9 mouse cellular contexts compared by ENCODE assay signal in the genomic region with DNA sequence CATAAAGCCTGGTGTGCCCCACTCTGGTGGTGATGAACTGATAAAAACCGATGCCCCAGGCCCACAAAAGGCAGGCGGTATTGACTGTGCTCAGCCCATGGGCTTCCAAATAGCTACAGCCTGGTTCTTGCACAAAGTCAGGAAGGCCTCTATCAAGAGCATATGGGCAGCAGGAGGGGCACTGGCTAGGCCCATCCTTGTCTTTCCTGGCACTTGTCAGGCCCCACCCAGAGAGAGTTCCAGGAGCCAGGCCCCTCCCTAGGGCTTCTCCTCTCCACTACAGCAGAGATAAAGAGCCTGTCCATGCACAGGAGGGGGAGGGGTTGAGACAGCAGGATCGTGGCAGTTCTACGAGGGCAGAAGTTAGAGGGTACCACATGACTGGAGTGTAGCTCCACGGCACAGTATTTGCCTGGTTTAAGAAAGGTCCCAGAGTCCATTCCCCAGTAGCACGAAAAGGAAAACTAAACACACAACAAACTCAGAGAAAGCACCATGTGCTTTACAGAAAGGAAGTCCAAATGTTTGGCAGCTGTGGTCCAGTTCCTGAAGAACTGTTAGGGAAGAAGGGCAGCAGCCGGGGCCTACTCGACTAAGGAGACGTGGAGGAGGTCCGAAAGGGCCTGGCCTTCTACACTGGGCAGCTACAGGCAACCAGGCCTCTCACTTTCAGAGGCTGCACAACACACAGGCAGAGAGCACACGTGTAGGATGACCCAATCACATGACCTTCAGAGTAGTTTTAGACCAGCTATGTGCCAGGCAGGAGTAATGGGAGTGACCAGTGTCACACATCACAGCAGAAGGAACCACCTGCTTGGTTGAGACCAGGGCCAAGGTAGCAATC. TPM values are rescaled to one million over a fixed set of nuclear protein-coding genes. Genes with fewer than 3 reads are reported as not detected.
DNase-seq lines count a peak whose midpoint lies in the region; ATAC-seq and TF ChIP-seq lines count a peak whose summit lies in the region.
"Had no signal": no experiment of that assay in that cellular context is flagged by ENCODE, and none has a peak within 500 bp of the region (broad histone marks: within the 10 kb centered on the region; RNA-seq: fewer than 3 reads in every experiment).

No protein-coding gene starts in this region.

- 36% methylated on average over 11 of the region's 11 CpGs for WGBS in heart, embryonic 15.5 days
- 39% methylated on average over 11 of the region's 11 CpGs for WGBS in liver, postnatal 0 days (ENCODE audit: insufficient replicate concordance)

- peak; percentile 81 for TF ChIP-seq EP300 in liver, postnatal 0 days (IDR thresholded peaks at IDR 0.05; ENCODE audit: low read depth)

- H3ac ChIP-seq in C2C12 (ENCODE audit: control insufficient read depth, insufficient read length, low read depth), result no peak overlapping the region

- H3K4me1 ChIP-seq in heart, embryonic 15.5 days (replicated peaks), result peaks cover 76% of the 10 kb centered on the region
- H3K4me1 ChIP-seq in liver, postnatal 0 days (ENCODE audit: insufficient read depth), result peaks cover 59% of the 10 kb centered on the region

- no peaks in the 10 kb centered on the region for H3K79me3 ChIP-seq in C2C12 (ENCODE audit: low read depth)

- H3K27ac ChIP-seq in heart, embryonic 15.5 days, result peak overlapping the region; percentile 99
- H3K27ac ChIP-seq in liver, postnatal 0 days (ENCODE audit: low read depth), result peak overlapping the region; percentile 95
- H3K27ac ChIP-seq: neural tube, embryonic 12.5 days had no signal

- no peaks in the 10 kb centered on the region for H3K79me2 ChIP-seq in C2C12 (ENCODE audit: control insufficient read depth, insufficient read depth)

- H3K27me3 ChIP-seq in C2C12 (ENCODE audit: control insufficient read depth, insufficient read depth, insufficient read length), result no peaks in the 10 kb centered on the region
- no peaks in the 10 kb centered on the region for H3K27me3 ChIP-seq in heart, embryonic 15.5 days
- H3K27me3 ChIP-seq in liver, postnatal 0 days (ENCODE audit: insufficient read depth, low read length), result no peaks in the 10 kb centered on the region
- H3K27me3 ChIP-seq: neural tube, embryonic 12.5 days had no signal

- peaks cover 6% of the 10 kb centered on the region for H3K36me3 ChIP-seq in C2C12 (ENCODE audit: control insufficient read depth, insufficient read depth)
- H3K36me3 ChIP-seq in heart, embryonic 15.5 days, result peaks cover 17% of the 10 kb centered on the region
- peaks cover 22% of the 10 kb centered on the region for H3K36me3 ChIP-seq in liver, postnatal 0 days (replicated peaks; ENCODE audit: insufficient read depth, low read length)

- peak; percentile 17 for DNase-seq in NIH3T3 (ENCODE audit: low read depth)
- peak; percentile 77 for DNase-seq in liver, postnatal 0 days
- no peak for DNase-seq in cerebellum, adult 9-11 months
- no peak for DNase-seq in left cerebral cortex, adult 8-10 months (ENCODE audit: low spot score in 2 of 2)
- DNase-seq in frontal cortex, postnatal 25 days (ENCODE audit: low spot score in 2 of 2), result no peak
- no peak for DNase-seq in left cerebral cortex, adult 11 months (ENCODE audit: low spot score)

- H3K9me3 ChIP-seq in heart, embryonic 15.5 days (replicated peaks), result no peaks in the 10 kb centered on the region
- no peaks in the 10 kb centered on the region for H3K9me3 ChIP-seq in liver, postnatal 0 days (ENCODE audit: low read length)
- H3K9me3 ChIP-seq: neural tube, embryonic 12.5 days had no signal

- no peak overlapping the region for H3K4me3 ChIP-seq in C2C12 (ENCODE audit: insufficient read depth, poor library complexity, severe bottlenecking)
- no peak overlapping the region for H3K4me3 ChIP-seq in heart, embryonic 15.5 days
- H3K4me3 ChIP-seq in liver, postnatal 0 days (ENCODE audit: low read depth, low read length), result peak overlapping the region; percentile 63; the same call in 1 of the 2 replicates
- H3K4me3 ChIP-seq: neural tube, embryonic 12.5 days had no signal

- peak; percentile 80 for ATAC-seq in heart, embryonic 15.5 days (replicated peaks; ENCODE audit: insufficient number of reproducible peaks, insufficient read depth, low FRiP score, low read depth)
- ATAC-seq in liver, postnatal 0 days, result peak; percentile 81

- TF ChIP-seq CTCF in C2C12 (IDR thresholded peaks at IDR 0.05; ENCODE audit: control insufficient read depth, insufficient read depth, insufficient read length), result no peak
- TF ChIP-seq CTCF in liver, postnatal 0 days (IDR thresholded peaks at IDR 0.05; ENCODE audit: low read depth), result peak; percentile 9; the same call in 1 of the 2 replicates

- H3K9ac ChIP-seq in heart, embryonic 15.5 days, result peak overlapping the region; percentile 35
- H3K9ac ChIP-seq in liver, postnatal 0 days (replicated peaks), result peak overlapping the region; percentile 80
- H3K9ac ChIP-seq: neural tube, embryonic 12.5 days had no signal

- peak overlapping the region; percentile 73 for H3K4me2 ChIP-seq in heart, embryonic 15.5 days
- peak overlapping the region; percentile 77 for H3K4me2 ChIP-seq in liver, postnatal 0 days (ENCODE audit: low read depth, low read length)
- H3K4me2 ChIP-seq: neural tube, embryonic 12.5 days had no signal

TF ChIP-seq in C2C12, 6 proteins besides CTCF, POLR2A, EP300 and RAD21:
- TF ChIP-seq MYOG (IDR thresholded peaks at IDR 0.05; ENCODE audit: control insufficient read depth, extremely low read depth, insufficient read length) (no peak), USF1 (IDR thresholded peaks at IDR 0.05; ENCODE audit: low read depth) (peak; percentile 5)

RNA-seq across cellular contexts. Expression of a gene that starts 3.8 kb away (rescaled TPM):
- polyA plus RNA-seq in C2C12 (2012; fragmentation: generic; extraction: Trizol), result 0.53 TPM
- 52.1 and 56.3 TPM in 2 replicates for polyA plus RNA-seq in heart, embryonic 15.5 days (2015; fragmentation: Nextera tagmentation; extraction: Ambion mirVana)
- 16.8 and 21.5 TPM in 2 replicates for polyA plus RNA-seq in liver, postnatal 0 days (2015; fragmentation: Nextera tagmentation; extraction: Ambion mirVana)
- 1 to 10 TPM in 1 of 4 experiments, under 1 TPM in 2, not detected in 1; 0.78 to 1.6 (median 0.95) TPM for total RNA-seq in left cerebral cortex, adult 8-10 months (2022)

RNA-seq across cellular contexts. Expression of a gene that starts 8.2 kb away (rescaled TPM):
- 0.28 TPM for polyA plus RNA-seq in C2C12 (2012; fragmentation: generic; extraction: Trizol)
- 3.3 and 5.0 TPM in 2 replicates for polyA plus RNA-seq in heart, embryonic 15.5 days (2015; fragmentation: Nextera tagmentation; extraction: Ambion mirVana)
- 1.9 TPM in 2 replicates for polyA plus RNA-seq in liver, postnatal 0 days (2015; fragmentation: Nextera tagmentation; extraction: Ambion mirVana)
- total RNA-seq in left cerebral cortex, adult 8-10 months (2022), result not detected

RNA-seq across cellular contexts. Expression of a gene that starts 29.5 kb away (rescaled TPM):
- 77.6 TPM for polyA plus RNA-seq in C2C12 (2012; fragmentation: generic; extraction: Trizol)
- polyA plus RNA-seq in heart, embryonic 15.5 days (2015; fragmentation: Nextera tagmentation; extraction: Ambion mirVana), result 21.4 and 21.9 TPM in 2 replicates
- 12.7 and 15.4 TPM in 2 replicates for polyA plus RNA-seq in liver, postnatal 0 days (2015; fragmentation: Nextera tagmentation; extraction: Ambion mirVana)
- total RNA-seq in left cerebral cortex, adult 8-10 months (2022), result 10 to 100 TPM; 42.0 to 61.0 (median 55.7) TPM

RNA-seq across cellular contexts. Expression of a gene that starts 29.7 kb away (rescaled TPM):
- 7.6 TPM for polyA plus RNA-seq in C2C12 (2012; fragmentation: generic; extraction: Trizol)
- 9.1 and 14.7 TPM in 2 replicates for polyA plus RNA-seq in heart, embryonic 15.5 days (2015; fragmentation: Nextera tagmentation; extraction: Ambion mirVana)
- 4.2 and 6.1 TPM in 2 replicates for polyA plus RNA-seq in liver, postnatal 0 days (2015; fragmentation: Nextera tagmentation; extraction: Ambion mirVana)
- total RNA-seq in left cerebral cortex, adult 8-10 months (2022), result 10 to 100 TPM; 23.5 to 33.0 (median 25.2) TPM

RNA-seq across cellular contexts. Expression of a gene that starts 45.4 kb away (rescaled TPM):
- polyA plus RNA-seq in C2C12 (2012; fragmentation: generic; extraction: Trizol), result not detected
- polyA plus RNA-seq in heart, embryonic 15.5 days (2015; fragmentation: Nextera tagmentation; extraction: Ambion mirVana), result 0.16 TPM in 2 replicates
- polyA plus RNA-seq in liver, postnatal 0 days (2015; fragmentation: Nextera tagmentation; extraction: Ambion mirVana), result 2.4 and 2.7 TPM in 2 replicates
- under 1 TPM; 0.07 to 0.89 (median 0.57) TPM for total RNA-seq in left cerebral cortex, adult 8-10 months (2022)

Comparison
In these comparisons a context has a peak if more than half of its experiments do, and no peak if none do; other contexts are left out.
1. DNase-seq: peak in NIH3T3 (single experiment) and liver, postnatal 0 days (single experiment); none in cerebellum, adult 9-11 months (single experiment), left cerebral cortex, adult 8-10 months (0 of 2), frontal cortex, postnatal 25 days (0 of 2) and left cerebral cortex, adult 11 months (single experiment).
2. RNA of a gene that starts 3.8 kb away (polyA plus RNA-seq): 52.1 to 56.3 TPM in heart, embryonic 15.5 days and 16.8 to 21.5 TPM in liver, postnatal 0 days; 0.53 TPM in C2C12 (single experiment); every median in the first group is over 10 times any median in the second.